10 mouse cellular contexts compared by ENCODE assay signal in genomic region chr11:108223154-108223553, GRCm38 (mm10).
DNase-seq lines count a peak whose midpoint lies in the region; ATAC-seq and TF ChIP-seq lines count a peak whose summit lies in the region.
"Had no signal": no experiment of that assay in that cellular context is flagged by ENCODE, and none has a peak within 500 bp of the region (broad histone marks: within the 10 kb centered on the region; RNA-seq: fewer than 3 reads in every experiment).

No protein-coding gene starts in this region.

- H3K27me3 ChIP-seq in forebrain, embryonic 16.5 days (replicated peaks; ENCODE audit: control insufficient read depth, insufficient read depth, low read length) = no peaks in the 10 kb centered on the region
- H3K27me3 ChIP-seq in forebrain, embryonic 10.5 days (ENCODE audit: poor library complexity, severe bottlenecking) = no peaks in the 10 kb centered on the region
- no peaks in the 10 kb centered on the region for H3K27me3 ChIP-seq in heart, embryonic 11.5 days (ENCODE audit: control insufficient read depth, insufficient read depth, low read length)
- no peaks in the 10 kb centered on the region for H3K27me3 ChIP-seq in liver, embryonic 12.5 days (replicated peaks)
- H3K27me3 ChIP-seq in small intestine, adult 2 months (ENCODE audit: control insufficient read depth, insufficient read depth, low read length) = no peaks in the 10 kb centered on the region
- H3K27me3 ChIP-seq: lung, embryonic 15.5 days had no signal

- TF ChIP-seq CTCF in small intestine, adult 2 months (IDR thresholded peaks at IDR 0.05; ENCODE audit: extremely low read depth, insufficient read length, insufficient replicate concordance, low read depth, low read length) = no peak

- H3K27ac ChIP-seq in forebrain, embryonic 16.5 days (ENCODE audit: low read length) = peak overlapping the region; percentile 52; the same call in 1 of the 2 replicates
- no peak overlapping the region for H3K27ac ChIP-seq in forebrain, embryonic 10.5 days
- no peak overlapping the region for H3K27ac ChIP-seq in heart, embryonic 11.5 days (ENCODE audit: low read depth, low read length)
- H3K27ac ChIP-seq in liver, embryonic 12.5 days = peak overlapping the region; percentile 28; the same call in 1 of the 2 replicates
- H3K27ac ChIP-seq in small intestine, adult 2 months (ENCODE audit: insufficient read depth, low read depth, low read length) = peak overlapping the region; percentile 8; the same call in 1 of the 2 replicates

- DNase-seq in forebrain, embryonic 10.5 days (ENCODE audit: extremely low spot score, low spot score) = no peak
- peak; percentile 47 to 50 for DNase-seq in B cell, adult 2 months
- DNase-seq in cerebellum, adult 9-11 months = no peak
- no peak for DNase-seq in testis, postnatal 14 days (ENCODE audit: low spot score)

- no peak overlapping the region for H3K9ac ChIP-seq in forebrain, embryonic 16.5 days (replicated peaks; ENCODE audit: low read depth, low read length)
- H3K9ac ChIP-seq in heart, embryonic 11.5 days (ENCODE audit: low read depth, low read length) = 0 out of 2 replicates have a peak overlapping the region, but pooled peaks have one; percentile 10
- H3K9ac ChIP-seq in liver, embryonic 12.5 days = no peak overlapping the region
- H3K9ac ChIP-seq: lung, embryonic 15.5 days had no signal

- no peaks in the 10 kb centered on the region for H3K36me3 ChIP-seq in forebrain, embryonic 16.5 days (ENCODE audit: control insufficient read depth, insufficient read depth)
- no peaks in the 10 kb centered on the region for H3K36me3 ChIP-seq in forebrain, embryonic 10.5 days (replicated peaks)
- H3K36me3 ChIP-seq in heart, embryonic 11.5 days (ENCODE audit: control insufficient read depth, insufficient read depth, low read length) = no peaks in the 10 kb centered on the region
- no peaks in the 10 kb centered on the region for H3K36me3 ChIP-seq in liver, embryonic 12.5 days
- H3K36me3 ChIP-seq in small intestine, adult 2 months (ENCODE audit: control insufficient read depth, insufficient read depth, low read length) = no peaks in the 10 kb centered on the region
- H3K36me3 ChIP-seq: lung, embryonic 15.5 days had no signal

- H3K4me2 ChIP-seq in forebrain, embryonic 16.5 days (ENCODE audit: low read length) = no peak overlapping the region
- H3K4me2 ChIP-seq in heart, embryonic 11.5 days = no peak overlapping the region
- peak overlapping the region; percentile 24 for H3K4me2 ChIP-seq in liver, embryonic 12.5 days
- H3K4me2 ChIP-seq: lung, embryonic 15.5 days had no signal

- no peak overlapping the region for H3K4me3 ChIP-seq in forebrain, embryonic 16.5 days (replicated peaks; ENCODE audit: low read length)
- no peak overlapping the region for H3K4me3 ChIP-seq in forebrain, embryonic 10.5 days
- H3K4me3 ChIP-seq in heart, embryonic 11.5 days (ENCODE audit: low read depth, low read length) = no peak overlapping the region
- H3K4me3 ChIP-seq in liver, embryonic 12.5 days = no peak overlapping the region
- no peak overlapping the region for H3K4me3 ChIP-seq in small intestine, adult 2 months (ENCODE audit: low read depth, low read length)
- H3K4me3 ChIP-seq: erythroblast, embryonic 14.5 days; lung, embryonic 15.5 days had no signal

- peaks cover 51% of the 10 kb centered on the region for H3K4me1 ChIP-seq in forebrain, embryonic 16.5 days (replicated peaks; ENCODE audit: control insufficient read depth, insufficient read depth, low read length)
- H3K4me1 ChIP-seq in forebrain, embryonic 10.5 days = peaks cover 32% of the 10 kb centered on the region
- peaks cover 22% of the 10 kb centered on the region for H3K4me1 ChIP-seq in heart, embryonic 11.5 days (ENCODE audit: control insufficient read depth, insufficient read depth, low read length)
- H3K4me1 ChIP-seq in liver, embryonic 12.5 days = peaks cover 28% of the 10 kb centered on the region
- H3K4me1 ChIP-seq in small intestine, adult 2 months (ENCODE audit: control insufficient read depth, insufficient read depth, insufficient read length, low read length) = peaks cover 6% of the 10 kb centered on the region

- H3K9me3 ChIP-seq in forebrain, embryonic 16.5 days (ENCODE audit: control insufficient read depth, low read length) = no peaks in the 10 kb centered on the region
- no peaks in the 10 kb centered on the region for H3K9me3 ChIP-seq in forebrain, embryonic 10.5 days
- H3K9me3 ChIP-seq in heart, embryonic 11.5 days (replicated peaks; ENCODE audit: control insufficient read depth, low read length) = no peaks in the 10 kb centered on the region
- H3K9me3 ChIP-seq in liver, embryonic 12.5 days (replicated peaks) = no peaks in the 10 kb centered on the region
- H3K9me3 ChIP-seq: lung, embryonic 15.5 days had no signal

- TF ChIP-seq POLR2A in small intestine, adult 2 months (IDR thresholded peaks at IDR 0.05; ENCODE audit: low read depth, low read length) = no peak

- no peak for ATAC-seq in forebrain, embryonic 16.5 days
- no peak for ATAC-seq in heart, embryonic 11.5 days (replicated peaks; ENCODE audit: insufficient number of reproducible peaks, low FRiP score, low TSS enrichment)
- ATAC-seq in liver, embryonic 12.5 days = no peak

- WGBS in forebrain, embryonic 16.5 days = 63% methylated on average over 6 of the region's 6 CpGs
- 91% methylated on average over 6 of the region's 6 CpGs for WGBS in forebrain, embryonic 10.5 days
- WGBS in heart, embryonic 11.5 days (ENCODE audit: insufficient replicate concordance) = 78% methylated on average over 6 of the region's 6 CpGs
- WGBS in liver, embryonic 12.5 days (ENCODE audit: insufficient replicate concordance) = 35% methylated on average over 6 of the region's 6 CpGs
- WGBS in small intestine, adult 2 months = 76% methylated on average over 6 of the region's 6 CpGs

Comparison
In these comparisons a context has a peak if more than half of its experiments do, and no peak if none do; other contexts are left out.
1. H3K27ac ChIP-seq: peak in forebrain, embryonic 16.5 days (single experiment), liver, embryonic 12.5 days (single experiment) and small intestine, adult 2 months (single experiment); none in forebrain, embryonic 10.5 days (single experiment) and heart, embryonic 11.5 days (single experiment).
2. DNase-seq: peak in B cell, adult 2 months (2 of 2); none in forebrain, embryonic 10.5 days (single experiment), cerebellum, adult 9-11 months (single experiment) and testis, postnatal 14 days (single experiment).